Mouse (Mus musculus): ENCODE data around the gene Nr1i2.
"Not testable (repeated sequence)": the region's sequence is repeated elsewhere in the genome, so short reads cannot be mapped to it uniquely, and the experiment has no call there.

Nr1i2 gene

DNA sequence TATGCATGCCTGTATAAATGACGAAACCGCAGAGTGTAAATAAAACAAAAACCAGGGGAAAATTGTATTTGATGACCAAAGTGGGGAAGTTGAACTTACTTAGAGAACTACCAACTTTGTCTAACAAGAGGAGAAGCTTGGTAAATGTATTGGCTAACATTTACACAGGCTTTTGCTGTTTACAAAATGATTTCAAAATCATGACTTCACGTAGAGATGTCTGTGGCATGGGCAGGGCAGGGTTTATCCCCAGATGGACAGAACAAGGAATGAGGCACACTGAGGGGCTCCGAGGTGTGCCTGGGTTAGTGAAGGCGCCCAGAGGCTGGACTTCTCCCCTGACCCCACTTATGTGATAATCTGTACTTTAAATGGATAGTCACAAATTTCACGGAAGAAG lies 7.3 kb downstream of the Nr1i2 start:
- no peak for DNase-seq (ENCODE audit: low spot score in 2 of 2)

DNA sequence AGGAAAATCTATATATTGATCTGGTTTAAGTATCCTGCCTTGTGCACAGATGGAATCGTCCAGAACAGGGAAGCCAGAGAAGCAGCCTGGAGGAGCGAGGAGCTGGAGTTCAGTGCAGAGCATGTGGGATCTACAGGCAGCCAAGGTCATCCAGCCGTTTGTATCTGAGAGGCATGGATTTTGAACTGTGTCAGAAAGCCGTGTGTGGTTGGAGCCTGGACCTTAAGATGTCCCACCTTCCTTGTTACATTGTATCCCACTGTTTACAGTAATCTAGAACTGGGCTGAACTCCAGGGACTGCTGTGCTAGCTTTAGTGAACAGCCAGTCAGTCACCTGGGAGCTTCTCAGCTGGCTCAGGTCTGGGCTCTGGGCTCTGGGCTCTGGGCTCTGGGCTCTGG lies 8.1 kb downstream of the Nr1i2 start:
- no peak for DNase-seq (ENCODE audit: low spot score in 2 of 2)

DNA sequence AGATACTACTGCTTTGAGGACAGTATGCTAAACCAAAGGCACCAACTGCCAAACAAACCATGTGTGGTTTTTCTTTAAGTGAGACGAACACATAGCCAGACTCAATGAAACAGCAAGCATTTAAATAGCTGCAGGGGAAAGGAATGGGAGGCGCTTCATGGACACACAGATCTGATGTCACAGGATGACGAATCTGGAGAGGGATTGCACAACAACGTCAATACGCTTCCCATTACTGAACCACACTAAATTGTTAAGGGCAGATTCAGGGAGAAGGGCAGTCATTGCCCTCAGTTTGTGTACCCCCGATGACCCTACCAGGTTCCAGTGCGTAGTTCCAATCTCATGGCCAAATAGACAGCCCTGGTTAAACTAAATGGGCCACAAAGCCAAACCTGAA lies 8.8 kb downstream of the Nr1i2 start:
- no peak for DNase-seq (ENCODE audit: low spot score in 2 of 2)

DNA sequence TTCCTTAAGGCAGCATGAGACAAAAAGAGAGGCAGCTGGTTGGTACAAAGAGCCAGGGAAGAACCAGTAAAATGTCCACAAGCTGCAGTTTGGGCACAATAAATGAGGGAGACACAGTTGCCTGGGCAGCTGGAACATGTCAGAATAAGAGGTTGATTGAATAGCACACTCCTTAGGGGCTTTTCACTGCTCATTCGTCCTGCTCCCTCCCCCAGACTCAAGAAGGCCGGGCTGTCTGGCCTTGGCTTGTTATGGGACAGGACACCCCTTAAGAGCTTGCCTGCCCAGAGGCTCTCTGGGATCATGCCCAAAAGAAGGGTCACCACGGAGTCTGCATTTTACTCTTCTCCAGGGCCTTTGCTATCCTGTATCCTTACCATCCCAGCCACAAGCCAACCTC lies 11.3 kb downstream of the Nr1i2 start:
- no peak for DNase-seq (ENCODE audit: low spot score in 2 of 2)

DNA sequence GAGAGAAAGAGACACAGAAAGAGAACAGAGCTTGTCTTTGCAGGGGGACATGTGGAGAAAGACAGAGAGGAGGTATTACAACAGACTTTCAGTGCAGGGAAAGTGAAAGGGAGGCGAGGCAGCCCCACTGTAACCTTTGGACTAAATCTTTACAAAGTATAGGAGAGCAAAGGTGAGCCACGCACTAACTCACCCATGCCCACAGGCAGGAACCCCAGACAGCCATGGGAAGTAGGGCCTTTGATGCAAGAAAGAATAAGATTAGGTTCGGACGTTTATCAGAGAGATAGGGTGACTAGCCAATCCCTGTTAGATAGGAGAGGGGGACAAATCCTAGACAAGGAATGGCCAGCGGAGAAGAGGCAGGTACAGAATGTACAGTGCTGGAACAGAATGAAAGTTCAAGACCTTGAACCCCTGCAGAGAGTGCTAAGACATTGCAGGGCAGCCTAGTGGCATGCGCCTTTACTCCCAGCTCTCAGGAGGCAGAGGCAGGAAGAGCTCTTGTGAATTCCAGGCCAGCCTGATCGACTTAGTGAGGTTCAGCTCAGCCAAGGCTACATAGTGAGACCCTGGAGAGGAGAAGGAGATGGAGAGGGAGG lies 12.0 kb downstream of the Nr1i2 start:
- DNase-seq (ENCODE audit: low spot score in 2 of 2): no peak

DNA sequence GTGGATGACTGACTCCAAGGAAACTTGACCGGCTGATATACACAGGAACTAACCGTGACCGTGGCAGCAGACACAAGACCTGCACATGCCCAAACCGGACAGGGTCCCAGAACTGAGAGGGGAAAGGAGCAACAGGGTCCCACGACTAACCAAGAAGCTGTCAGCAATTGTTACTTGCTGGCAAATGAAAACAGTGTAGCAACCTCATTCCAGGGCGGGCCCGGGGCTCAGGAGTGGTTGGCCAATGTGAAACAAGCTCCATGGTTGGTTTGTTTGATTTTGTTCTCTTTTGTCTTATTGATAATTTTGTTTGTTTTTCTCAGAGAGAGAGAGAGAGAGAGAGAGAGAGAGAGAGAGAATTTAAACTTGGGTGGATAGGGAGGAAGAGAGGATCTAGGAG lies 13.7 kb downstream of the Nr1i2 start:
- DNase-seq (ENCODE audit: low spot score in 2 of 2): no peak

DNA sequence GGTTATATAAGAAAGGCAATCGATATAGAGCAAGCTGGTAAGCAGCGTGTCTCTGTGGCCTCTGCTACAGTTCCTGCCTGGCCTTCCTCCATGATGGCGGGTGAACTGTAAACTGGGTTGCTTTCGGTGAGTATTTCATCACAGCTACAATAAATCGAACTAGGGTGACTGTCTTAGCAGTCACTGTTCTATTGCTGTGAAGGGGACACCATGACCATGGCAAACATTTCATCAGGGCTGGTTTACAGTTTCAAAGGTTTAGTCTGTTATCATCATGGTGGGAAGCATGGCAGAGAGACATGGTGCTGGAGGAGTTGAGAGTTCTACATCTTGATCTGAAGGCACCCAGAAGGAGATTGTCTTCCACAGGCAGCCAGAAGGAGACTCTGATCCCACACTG lies 14.8 kb downstream of the Nr1i2 start:
- no peak for DNase-seq (ENCODE audit: low spot score in 2 of 2)

DNA sequence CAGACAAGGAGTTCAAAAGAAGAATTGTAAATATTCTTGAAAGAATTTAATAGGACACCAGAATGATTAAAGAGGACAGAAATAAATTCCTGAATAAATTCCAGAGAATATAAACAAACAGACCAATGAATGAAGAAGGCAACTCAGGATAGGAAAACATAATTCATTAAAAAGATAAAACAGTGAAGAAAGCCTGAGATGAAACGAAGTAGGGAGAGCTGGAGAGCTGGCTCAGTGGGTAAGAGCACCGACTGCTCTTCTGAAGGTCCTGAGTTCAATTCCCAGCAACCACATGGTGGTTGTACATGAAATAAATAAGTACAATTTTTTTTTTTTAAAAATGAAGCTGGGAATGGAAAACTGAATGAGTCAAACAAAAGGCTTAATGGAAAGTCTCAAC lies 19.9 kb downstream of the Nr1i2 start:
- no peak for DNase-seq (ENCODE audit: low spot score in 2 of 2)

DNA sequence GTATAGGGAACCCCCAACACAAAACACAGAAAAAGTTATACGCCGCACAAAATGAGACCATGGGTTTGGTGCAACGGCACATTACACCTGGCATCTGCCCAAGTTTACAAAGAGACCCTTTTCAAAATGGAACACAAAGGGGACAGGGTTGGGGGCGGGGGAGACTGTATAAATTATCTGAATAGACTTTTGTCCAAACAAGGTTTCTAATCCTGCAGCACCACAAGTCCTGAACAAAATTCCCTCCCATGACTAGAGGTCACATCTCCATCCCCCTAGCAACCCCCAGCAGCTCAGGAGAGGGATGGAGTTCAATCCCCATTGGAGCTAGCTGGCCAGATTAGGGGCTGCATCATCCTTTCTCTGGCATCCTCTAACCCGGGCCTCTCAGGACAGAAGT lies 22.1 kb downstream of the Nr1i2 start:
- DNase-seq (ENCODE audit: low spot score in 2 of 2): no peak

DNA sequence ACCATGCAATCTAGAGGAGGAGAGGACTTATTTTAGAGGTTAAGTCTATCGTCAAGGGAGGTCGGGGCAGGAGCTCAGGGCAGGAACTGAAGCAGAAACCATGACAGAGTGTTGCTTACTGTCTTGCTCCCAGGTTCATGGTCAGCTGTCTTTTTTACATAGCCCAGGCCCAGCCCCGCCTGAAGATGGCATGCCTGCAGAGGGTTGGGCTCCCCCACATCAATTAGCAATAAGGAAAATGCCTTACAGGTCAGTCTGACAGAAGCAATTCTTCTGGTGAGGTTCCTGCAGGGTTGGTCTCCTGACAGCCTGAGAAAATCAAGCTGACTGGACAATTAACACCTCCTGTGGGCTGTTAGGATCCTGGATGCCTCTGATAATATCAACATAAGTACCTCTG lies 23.0 kb downstream of the Nr1i2 start:
- no peak for DNase-seq (ENCODE audit: low spot score in 2 of 2)

DNA sequence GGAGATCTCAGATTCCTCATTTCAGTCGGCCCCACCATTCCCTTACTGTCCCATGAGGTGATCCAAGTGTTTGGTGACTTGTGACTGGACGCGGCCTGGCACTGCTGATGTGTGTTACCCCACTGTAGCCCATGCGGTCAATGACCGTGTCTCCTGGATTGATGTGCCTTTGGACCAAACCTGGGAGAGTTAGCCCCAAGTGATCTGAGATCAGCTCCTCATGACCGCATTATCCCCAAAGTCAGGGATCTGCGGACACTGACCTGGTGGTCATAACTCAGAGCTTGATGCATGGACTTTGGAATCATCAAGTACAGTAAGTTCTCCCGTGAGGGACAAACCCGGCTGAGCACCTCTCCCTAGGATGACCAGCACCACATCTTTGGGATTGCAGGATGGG lies 38.7 kb downstream of the Nr1i2 start:
- no peak for DNase-seq (ENCODE audit: low spot score in 2 of 2)

DNA sequence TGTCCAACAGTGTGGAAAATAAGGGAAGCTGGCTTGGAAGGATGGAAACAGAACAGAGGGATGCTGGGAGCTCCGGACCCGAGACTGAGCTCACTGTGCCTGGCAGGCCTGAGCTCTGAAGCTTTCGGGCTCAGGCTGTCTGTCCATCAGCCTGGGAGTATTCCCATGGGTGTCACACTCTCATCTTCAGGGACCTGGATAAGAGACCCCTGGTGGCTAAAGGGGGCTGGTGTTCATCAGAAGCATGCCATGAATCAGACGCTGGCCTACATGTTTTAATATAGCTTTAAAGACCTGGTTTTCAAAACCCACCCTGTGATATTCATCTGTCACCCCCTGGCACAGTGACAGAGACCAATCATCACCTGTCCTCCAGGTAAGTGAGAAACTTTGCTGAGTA lies 39.5 kb downstream of the Nr1i2 start:
- DNase-seq (ENCODE audit: low spot score in 2 of 2): no peak

DNA sequence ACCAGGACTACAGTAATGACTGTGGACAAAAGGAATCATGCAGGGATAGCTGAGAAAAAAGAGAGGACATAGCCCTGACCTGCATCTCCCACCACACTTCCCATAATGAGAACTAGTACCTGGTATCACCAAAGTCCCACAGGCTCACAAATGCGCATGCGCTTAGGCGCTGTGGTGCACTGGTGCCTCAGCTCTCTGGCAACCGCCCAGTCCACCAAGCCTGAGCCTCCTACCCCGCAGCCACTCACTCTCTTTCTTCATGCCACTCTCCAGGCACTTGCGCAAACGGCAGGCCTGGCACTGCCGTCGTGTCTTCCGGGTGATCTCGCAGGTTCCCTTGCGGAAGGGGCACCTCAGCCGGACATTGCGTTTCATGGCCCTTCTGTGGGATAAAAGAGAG lies 40.6 kb downstream of the Nr1i2 start:
- DNase-seq (ENCODE audit: low spot score in 2 of 2): no peak

DNA sequence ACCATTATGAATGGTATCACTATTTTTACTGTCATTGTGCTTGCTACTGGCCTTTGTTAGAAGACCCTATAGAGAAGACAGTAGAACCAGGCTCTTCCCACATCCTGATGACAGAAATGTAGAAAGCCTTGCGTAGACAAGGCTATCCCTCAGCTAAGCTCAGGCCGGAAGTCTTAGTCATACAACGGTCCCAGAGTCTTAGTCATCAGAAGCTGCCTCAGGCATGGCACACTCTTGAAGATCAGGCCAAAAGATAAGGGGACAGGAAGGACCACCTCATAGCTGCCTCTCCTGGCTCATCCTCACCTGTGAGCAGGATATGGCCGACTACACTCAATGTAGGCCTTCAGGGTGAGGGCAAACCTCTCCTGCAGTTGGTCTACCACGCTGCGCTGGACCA lies 44.2 kb downstream of the Nr1i2 start:
- DNase-seq (ENCODE audit: low spot score in 2 of 2): no peak

DNA sequence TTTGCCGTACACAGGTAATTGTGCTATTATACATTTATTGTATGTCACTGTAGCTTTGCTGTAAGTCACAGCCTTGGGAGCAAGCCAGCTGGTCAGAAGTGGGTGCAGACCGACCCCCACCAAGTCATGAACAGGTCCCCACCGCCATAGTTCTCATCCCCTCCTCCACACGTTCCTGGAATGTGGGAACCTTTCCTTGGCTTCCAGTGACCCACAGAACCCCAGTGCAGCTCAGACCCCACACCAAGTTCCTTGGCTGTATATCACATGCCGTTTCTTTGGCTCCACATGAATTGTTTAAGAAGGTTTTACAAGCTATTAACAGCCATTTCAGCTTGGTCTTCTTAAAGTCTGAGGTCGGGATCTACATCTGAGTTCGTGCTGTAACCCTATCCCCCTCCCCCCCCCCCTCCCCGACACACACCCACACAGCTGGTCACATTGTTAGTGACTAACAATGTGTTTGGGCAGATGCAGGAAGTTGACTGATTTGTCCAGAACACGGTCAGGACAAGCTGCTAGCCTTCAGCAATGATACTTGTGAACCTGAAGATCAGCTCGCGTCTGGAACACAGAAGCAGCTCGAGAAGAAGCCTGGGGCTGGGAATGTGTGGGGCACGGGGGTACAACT lies 46.2 kb downstream of the Nr1i2 start:
- no peak for DNase-seq (ENCODE audit: low spot score in 2 of 2)

DNA sequence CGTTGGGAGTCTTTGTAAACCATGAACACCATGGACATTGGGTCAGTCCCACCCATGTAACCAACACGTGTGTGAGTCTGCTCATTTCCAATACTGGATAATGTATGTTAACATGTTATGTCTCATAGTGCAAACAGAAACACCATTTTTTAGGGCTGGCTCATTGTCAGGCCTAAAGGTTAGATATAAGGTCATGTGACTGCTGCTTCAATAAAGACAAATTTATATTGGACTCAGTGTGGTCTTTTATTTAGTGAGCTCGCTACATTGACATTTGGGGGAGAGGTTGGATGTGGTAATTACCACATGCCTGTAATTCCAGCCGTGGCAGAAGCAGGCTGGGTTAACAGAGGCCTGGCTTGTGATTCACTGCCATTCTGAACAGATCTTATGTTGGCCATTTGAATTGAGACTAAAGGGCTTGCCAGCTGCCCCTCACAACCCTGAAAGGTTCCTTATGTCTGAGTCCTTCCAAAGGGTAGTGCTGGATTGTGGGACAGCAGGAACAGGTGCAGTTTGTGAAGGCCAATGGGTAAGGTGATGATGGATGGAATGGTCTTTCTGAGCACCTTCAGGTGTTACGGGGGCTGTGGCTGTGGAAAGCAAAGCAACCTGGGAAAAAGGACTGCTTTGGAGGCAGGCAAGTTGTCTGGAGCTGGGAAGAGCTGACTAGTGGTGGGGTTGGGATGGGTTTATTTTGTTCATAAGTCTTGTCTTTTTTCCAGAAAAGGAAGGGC lies 48.6 kb downstream of the Nr1i2 start:
- DNase-seq (ENCODE audit: low spot score in 2 of 2): no peak

DNA sequence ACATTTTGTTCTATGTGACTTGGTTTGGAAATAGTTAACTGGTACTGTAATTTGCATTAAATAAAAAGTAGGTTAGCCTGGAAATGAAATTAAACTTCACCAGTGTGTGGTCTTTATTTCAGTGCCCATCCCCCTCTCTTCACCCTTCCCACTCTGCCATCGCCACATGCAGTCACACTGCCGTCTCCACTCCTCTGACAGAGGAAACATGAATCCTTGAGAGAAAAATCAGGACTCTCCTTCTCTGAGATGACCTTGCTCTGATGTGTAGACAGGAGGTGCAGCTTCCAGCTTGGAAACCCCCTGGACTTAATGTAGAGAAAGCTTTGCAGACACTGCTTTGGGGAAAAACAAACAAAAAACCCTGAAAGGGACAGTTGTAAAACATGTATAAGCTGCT lies 49.2 kb downstream of the Nr1i2 start:
- no peak for DNase-seq (ENCODE audit: low spot score in 2 of 2)

DNA sequence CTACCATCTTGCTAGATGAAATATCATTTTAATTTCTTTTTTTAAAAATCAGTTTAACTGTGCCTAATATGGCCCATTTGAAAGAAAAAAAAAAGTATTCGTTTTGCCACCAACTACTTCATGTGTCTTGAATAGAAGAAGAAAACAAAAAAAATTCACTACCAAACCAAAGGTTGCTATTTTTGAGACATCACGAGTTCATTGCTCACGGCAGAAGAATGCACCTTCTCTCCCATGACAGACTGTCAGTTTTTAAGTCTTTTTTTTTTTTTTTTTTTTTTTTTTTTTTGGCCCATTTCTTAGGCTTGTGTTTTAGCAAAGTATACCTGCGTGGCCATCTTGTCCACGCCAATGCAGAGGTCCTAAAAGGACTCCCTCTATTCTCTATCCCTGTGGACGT lies 50.5 kb downstream of the Nr1i2 start:
- DNase-seq (ENCODE audit: low spot score in 2 of 2): no peak

DNA sequence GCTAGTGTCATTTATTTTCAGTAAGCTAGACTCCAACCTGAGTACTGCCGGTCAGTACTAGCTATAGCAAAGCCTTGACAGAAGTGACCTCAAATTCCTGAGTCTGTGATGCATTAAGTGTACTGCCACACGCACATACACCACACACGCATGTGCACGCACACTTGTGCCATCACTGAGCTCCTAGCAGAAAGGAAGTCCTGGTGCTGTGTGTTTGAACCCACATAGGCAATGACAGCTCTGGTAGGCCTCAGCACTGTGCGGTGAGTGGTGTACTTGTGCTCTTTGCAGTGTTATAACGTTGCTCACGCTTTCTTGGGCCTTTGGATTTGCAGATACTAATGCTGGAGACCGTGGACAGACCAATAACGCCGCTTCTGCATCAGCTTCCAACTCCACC lies 54.5 kb downstream of the Nr1i2 start:
- no peak for DNase-seq (ENCODE audit: low spot score in 2 of 2)

DNA sequence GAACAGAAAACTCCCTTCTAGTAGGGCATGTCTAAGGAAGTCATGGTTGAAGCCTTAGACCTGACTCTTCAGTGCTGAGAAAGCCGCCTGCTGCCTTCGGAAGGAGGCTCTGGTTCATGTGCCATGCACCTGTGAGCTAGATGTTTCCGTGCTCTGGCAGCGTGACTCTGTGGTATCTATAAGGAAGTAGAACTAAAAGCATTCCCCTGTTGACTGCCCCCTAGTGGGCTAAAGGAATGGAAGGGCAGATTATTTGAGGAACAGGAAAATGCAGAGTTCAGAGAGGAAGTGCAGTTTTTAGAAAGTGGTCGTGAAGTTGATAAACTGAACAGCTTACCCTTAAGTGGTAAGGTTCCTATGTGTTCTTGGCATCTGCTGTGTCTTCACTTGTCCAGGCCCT lies 54.9 kb downstream of the Nr1i2 start:
- no peak for DNase-seq (ENCODE audit: low spot score in 2 of 2)

DNA sequence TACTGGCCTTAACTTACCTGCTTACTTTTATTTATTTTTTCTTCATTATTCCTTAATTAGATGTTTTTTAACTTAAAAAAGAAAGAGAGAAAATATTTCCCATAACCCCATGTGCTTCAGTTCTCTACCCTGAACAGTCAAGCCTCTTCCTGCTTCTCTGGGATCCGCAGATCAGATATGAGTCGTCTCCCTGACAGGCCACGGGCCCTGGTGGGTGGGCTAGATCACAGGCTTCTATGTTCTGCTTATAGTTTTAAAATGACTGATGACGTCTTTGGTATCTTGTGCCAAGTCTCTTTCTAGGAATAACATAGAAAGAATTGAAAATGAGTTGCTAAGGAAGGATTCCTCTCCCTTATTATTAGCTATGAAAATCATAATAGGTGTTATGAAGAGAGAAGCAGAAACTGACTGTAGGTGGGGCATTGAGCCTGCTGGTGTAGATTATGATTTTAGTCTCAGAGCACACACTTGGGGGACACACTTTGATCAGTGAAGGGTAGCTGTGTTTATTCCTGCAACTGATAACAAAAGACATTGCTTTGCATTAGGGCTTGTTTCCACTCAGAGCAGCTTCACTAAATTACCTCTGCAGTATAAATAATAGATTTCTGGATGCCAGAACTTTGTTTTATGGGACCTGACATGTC lies 57.6 kb downstream of the Nr1i2 start:
- no peak for DNase-seq (ENCODE audit: low spot score in 2 of 2)

DNA sequence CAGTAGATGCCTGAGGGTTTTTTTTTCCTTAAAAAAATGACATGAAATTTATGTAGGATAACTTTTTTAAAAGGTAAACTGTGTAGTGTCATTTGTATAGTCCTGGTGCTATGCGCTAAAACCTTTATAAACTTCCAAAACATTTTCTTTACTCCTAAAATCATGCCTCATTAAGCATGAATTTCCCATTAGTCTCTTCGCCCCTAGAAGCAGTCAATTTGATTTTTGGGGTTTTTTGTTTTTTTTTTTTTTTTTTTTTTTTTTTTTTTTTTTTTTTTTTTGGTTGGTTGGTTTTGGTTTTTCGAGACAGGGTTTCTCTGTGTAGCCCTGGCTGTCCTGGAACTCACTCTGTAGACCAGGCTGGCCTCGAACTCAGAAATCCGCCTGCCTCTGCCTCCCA lies 72.1 kb downstream of the Nr1i2 start:
- DNase-seq (ENCODE audit: low spot score in 2 of 2): not testable (repeated sequence)

DNA sequence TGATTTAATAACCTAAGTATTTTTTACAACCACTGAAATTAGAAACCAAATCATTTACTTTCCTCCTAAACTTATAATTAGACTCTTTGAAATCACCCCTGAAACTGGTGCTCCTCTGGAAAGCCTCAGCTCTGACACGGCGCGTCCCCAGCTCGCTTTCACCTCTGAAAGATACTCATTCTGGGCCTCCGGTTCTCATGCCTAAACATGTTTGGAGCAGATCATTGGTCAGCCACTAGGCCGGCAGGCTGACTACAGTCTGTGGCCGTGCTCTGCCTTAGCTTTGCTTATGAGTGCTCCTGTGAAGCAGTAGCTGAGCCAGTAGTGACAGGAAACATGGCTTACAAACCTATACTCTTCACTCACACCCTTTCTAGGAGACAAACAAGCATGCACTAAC lies 89.4 kb downstream of the Nr1i2 start:
- DNase-seq (ENCODE audit: low spot score in 2 of 2): no peak
